10 mouse cellular contexts compared by ENCODE assay signal in the genomic region with DNA sequence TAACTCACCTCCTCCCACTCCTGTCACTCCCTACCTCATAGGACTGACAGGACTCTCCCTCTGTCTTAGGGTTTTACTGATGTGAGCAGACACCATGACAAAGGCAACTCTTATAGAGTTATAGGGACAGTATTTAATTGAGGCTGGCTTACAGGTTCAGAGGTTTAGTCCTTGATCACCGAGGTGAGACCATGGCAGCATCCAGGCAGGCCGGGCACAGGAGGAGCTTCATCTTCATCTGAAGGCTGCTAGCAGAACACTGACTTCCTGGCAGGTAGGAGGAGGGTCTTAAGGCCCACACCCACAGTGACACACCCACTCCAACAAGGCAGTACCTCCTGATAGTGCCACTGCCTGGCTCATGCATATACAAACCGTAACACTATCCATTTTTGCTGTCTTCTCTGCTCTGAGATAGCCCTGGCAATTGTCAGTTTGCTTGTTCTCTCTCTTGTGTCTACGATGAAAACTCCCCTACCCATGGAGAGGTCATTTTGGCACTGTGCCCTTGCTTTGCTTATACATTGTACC.
"Had no signal": no experiment of that assay in that cellular context is flagged by ENCODE, and none has a peak within 500 bp of the region (broad histone marks: within the 10 kb centered on the region; RNA-seq: fewer than 3 reads in every experiment).

No protein-coding gene starts in this region.

- H3K27me3 ChIP-seq: limb, embryonic 15.5 days; midbrain, embryonic 13.5 days; neural tube, embryonic 12.5 days had no signal

- H3K9me3 ChIP-seq: limb, embryonic 15.5 days; midbrain, embryonic 13.5 days; neural tube, embryonic 12.5 days had no signal

- ATAC-seq: inflammation-experienced regulatory T-cells, adult 6 months had no signal

- H3K36me3 ChIP-seq: limb, embryonic 15.5 days; midbrain, embryonic 13.5 days; neural tube, embryonic 12.5 days had no signal

- H3K9ac ChIP-seq: limb, embryonic 15.5 days; midbrain, embryonic 13.5 days; neural tube, embryonic 12.5 days had no signal

- DNase-seq: kidney, adult 2 months; kidney, postnatal 10 days; layer of hippocampus, postnatal 36 days; lung, adult 18-20 months; thymus, postnatal 4 days had no signal

- H3K4me3 ChIP-seq: limb, embryonic 15.5 days; midbrain, embryonic 13.5 days; neural tube, embryonic 12.5 days had no signal

- H3K27ac ChIP-seq: limb, embryonic 15.5 days; midbrain, embryonic 13.5 days; neural tube, embryonic 12.5 days; stomach, postnatal 0 days had no signal

- H3K4me1 ChIP-seq: limb, embryonic 15.5 days; midbrain, embryonic 13.5 days; neural tube, embryonic 12.5 days had no signal

- H3K4me2 ChIP-seq: limb, embryonic 15.5 days; midbrain, embryonic 13.5 days; neural tube, embryonic 12.5 days had no signal
